Mouse (Mus musculus): ENCODE measurements around the gene Rufy3.

Rufy3 gene

GRCm38 (mm10) chr5:88602030-88602429 lies 37.2 kb downstream of the Rufy3 start:
- Histone ChIP-seq H3K9me3 (ENCODE audit: low read length) (no peaks in the 10 kb centered on the region), H3K4me1 (replicated peaks; ENCODE audit: low read depth, low read length) (peaks cover 18% of the 10 kb centered on the region), H3K4me3 (replicated peaks; ENCODE audit: low read length) (no peak overlapping the region), H3K27me3 (ENCODE audit: insufficient read depth, low read length) (no peaks in the 10 kb centered on the region), H3K36me3 (ENCODE audit: insufficient read depth, low read length) (no peaks in the 10 kb centered on the region)
- TF ChIP-seq NANOG (IDR thresholded peaks at IDR 0.05; ENCODE audit: borderline replicate concordance, low read length) (no peak), CTCF (conservative IDR thresholded peaks at IDR 0.05; ENCODE audit: low read length) (no peak)

- TF ChIP-seq CTCF (conservative IDR thresholded peaks at IDR 0.05; ENCODE audit: low read length) (no peak), NANOG (IDR thresholded peaks at IDR 0.05; ENCODE audit: borderline replicate concordance, low read length) (no peak), POU5F1 (IDR thresholded peaks at IDR 0.05; ENCODE audit: borderline replicate concordance, low read length) (no peak)
- Histone ChIP-seq H3K27me3 (ENCODE audit: insufficient read depth, low read length) (no peaks in the 10 kb centered on the region), H3K36me3 (ENCODE audit: insufficient read depth, low read length) (no peaks in the 10 kb centered on the region), H3K4me1 (replicated peaks; ENCODE audit: low read depth, low read length) (peaks cover 18% of the 10 kb centered on the region), H3K4me3 (replicated peaks; ENCODE audit: low read length) (no peak overlapping the region), H3K9me3 (ENCODE audit: low read length) (no peaks in the 10 kb centered on the region)
Observed at GRCm38 (mm10) chr5:88602713-88603112, 37.9 kb downstream of the Rufy3 start.

- TF ChIP-seq NANOG (IDR thresholded peaks at IDR 0.05; ENCODE audit: borderline replicate concordance, low read length) = no peak
- no peak for TF ChIP-seq CTCF (conservative IDR thresholded peaks at IDR 0.05; ENCODE audit: low read length)
- TF ChIP-seq POU5F1 (IDR thresholded peaks at IDR 0.05; ENCODE audit: borderline replicate concordance, low read length) = no peak
- H3K36me3 ChIP-seq (ENCODE audit: insufficient read depth, low read length) = no peaks in the 10 kb centered on the region
- H3K4me1 ChIP-seq (replicated peaks; ENCODE audit: low read depth, low read length) = peaks cover 14% of the 10 kb centered on the region
Observed at GRCm38 (mm10) chr5:88604046-88604445, 39.2 kb downstream of the Rufy3 start.

GRCm38 (mm10) chr5:88604641-88605358 lies 40.0 kb downstream of the Rufy3 start:
- no peaks in the 10 kb centered on the region for H3K9me3 ChIP-seq (ENCODE audit: low read length)
- H3K27me3 ChIP-seq (ENCODE audit: insufficient read depth, low read length) = no peaks in the 10 kb centered on the region
- H3K4me1 ChIP-seq (replicated peaks; ENCODE audit: low read depth, low read length) = peaks cover 14% of the 10 kb centered on the region
- TF ChIP-seq NANOG (IDR thresholded peaks at IDR 0.05; ENCODE audit: borderline replicate concordance, low read length) = no peak
- no peak for TF ChIP-seq POU5F1 (IDR thresholded peaks at IDR 0.05; ENCODE audit: borderline replicate concordance, low read length)
- no peak for TF ChIP-seq CTCF (conservative IDR thresholded peaks at IDR 0.05; ENCODE audit: low read length)
- H3K36me3 ChIP-seq (ENCODE audit: insufficient read depth, low read length) = no peaks in the 10 kb centered on the region
- no peak overlapping the region for H3K4me3 ChIP-seq (replicated peaks; ENCODE audit: low read length)

More at GRCm38 (mm10) chr5:88604046-88604445, 39.2 kb downstream of the Rufy3 start:
- H3K27me3 ChIP-seq (ENCODE audit: insufficient read depth, low read length) = no peaks in the 10 kb centered on the region
- no peak overlapping the region for H3K4me3 ChIP-seq (replicated peaks; ENCODE audit: low read length)
- H3K9me3 ChIP-seq (ENCODE audit: low read length) = no peaks in the 10 kb centered on the region

GRCm38 (mm10) chr5:88614129-88614528 lies 49.3 kb downstream of the Rufy3 start:
- no peak overlapping the region for H3K4me3 ChIP-seq (replicated peaks; ENCODE audit: low read length)
- peaks cover 39% of the 10 kb centered on the region for H3K36me3 ChIP-seq (ENCODE audit: insufficient read depth, low read length)
- H3K9me3 ChIP-seq (ENCODE audit: low read length) = no peaks in the 10 kb centered on the region
- H3K4me1 ChIP-seq (replicated peaks; ENCODE audit: low read depth, low read length) = peaks cover 5% of the 10 kb centered on the region; the same call in 1 of the 2 replicates
- H3K27me3 ChIP-seq (ENCODE audit: insufficient read depth, low read length) = no peaks in the 10 kb centered on the region
- TF ChIP-seq CTCF (conservative IDR thresholded peaks at IDR 0.05; ENCODE audit: low read length) (no peak), NANOG (IDR thresholded peaks at IDR 0.05; ENCODE audit: borderline replicate concordance, low read length) (no peak), POU5F1 (IDR thresholded peaks at IDR 0.05; ENCODE audit: borderline replicate concordance, low read length) (no peak)

GRCm38 (mm10) chr5:88616988-88617387 lies 52.1 kb downstream of the Rufy3 start:
- Histone ChIP-seq H3K9me3 (ENCODE audit: low read length) (no peaks in the 10 kb centered on the region), H3K4me1 (replicated peaks; ENCODE audit: low read depth, low read length) (peaks cover 5% of the 10 kb centered on the region; the same call in 1 of the 2 replicates), H3K27me3 (ENCODE audit: insufficient read depth, low read length) (no peaks in the 10 kb centered on the region), H3K4me3 (replicated peaks; ENCODE audit: low read length) (no peak overlapping the region), H3K36me3 (ENCODE audit: insufficient read depth, low read length) (peaks cover 51% of the 10 kb centered on the region)
- TF ChIP-seq POU5F1 (IDR thresholded peaks at IDR 0.05; ENCODE audit: borderline replicate concordance, low read length) (no peak), CTCF (conservative IDR thresholded peaks at IDR 0.05; ENCODE audit: low read length) (no peak), NANOG (IDR thresholded peaks at IDR 0.05; ENCODE audit: borderline replicate concordance, low read length) (no peak)

- Histone ChIP-seq H3K4me1 (replicated peaks; ENCODE audit: low read depth, low read length) (peaks cover 29% of the 10 kb centered on the region), H3K27me3 (ENCODE audit: insufficient read depth, low read length) (no peaks in the 10 kb centered on the region), H3K36me3 (ENCODE audit: insufficient read depth, low read length) (peaks cover 40% of the 10 kb centered on the region), H3K4me3 (replicated peaks; ENCODE audit: low read length) (no peak overlapping the region), H3K9me3 (ENCODE audit: low read length) (no peaks in the 10 kb centered on the region)
- no peak for TF ChIP-seq NANOG (IDR thresholded peaks at IDR 0.05; ENCODE audit: borderline replicate concordance, low read length)
- no peak for TF ChIP-seq CTCF (conservative IDR thresholded peaks at IDR 0.05; ENCODE audit: low read length)
- TF ChIP-seq POU5F1 (IDR thresholded peaks at IDR 0.05; ENCODE audit: borderline replicate concordance, low read length) = no peak
Observed at GRCm38 (mm10) chr5:88627545-88627944, 62.7 kb downstream of the Rufy3 start.

GRCm38 (mm10) chr5:88629125-88629524 lies 64.3 kb downstream of the Rufy3 start:
- H3K4me1 ChIP-seq (replicated peaks; ENCODE audit: low read depth, low read length) = peaks cover 43% of the 10 kb centered on the region
- H3K27me3 ChIP-seq (ENCODE audit: insufficient read depth, low read length) = no peaks in the 10 kb centered on the region
- no peak overlapping the region for H3K4me3 ChIP-seq (replicated peaks; ENCODE audit: low read length)
- H3K9me3 ChIP-seq (ENCODE audit: low read length) = no peaks in the 10 kb centered on the region
- H3K36me3 ChIP-seq (ENCODE audit: insufficient read depth, low read length) = peaks cover 49% of the 10 kb centered on the region
- TF ChIP-seq NANOG (IDR thresholded peaks at IDR 0.05; ENCODE audit: borderline replicate concordance, low read length) = no peak
- TF ChIP-seq CTCF (conservative IDR thresholded peaks at IDR 0.05; ENCODE audit: low read length) = no peak
- no peak for TF ChIP-seq POU5F1 (IDR thresholded peaks at IDR 0.05; ENCODE audit: borderline replicate concordance, low read length)

- Histone ChIP-seq H3K4me1 (replicated peaks; ENCODE audit: low read depth, low read length) (peaks cover 48% of the 10 kb centered on the region), H3K27me3 (ENCODE audit: insufficient read depth, low read length) (no peaks in the 10 kb centered on the region), H3K36me3 (ENCODE audit: insufficient read depth, low read length) (peaks cover 49% of the 10 kb centered on the region), H3K9me3 (ENCODE audit: low read length) (no peaks in the 10 kb centered on the region), H3K4me3 (replicated peaks; ENCODE audit: low read length) (no peak overlapping the region)
- TF ChIP-seq POU5F1 (IDR thresholded peaks at IDR 0.05; ENCODE audit: borderline replicate concordance, low read length) (no peak), NANOG (IDR thresholded peaks at IDR 0.05; ENCODE audit: borderline replicate concordance, low read length) (no peak), CTCF (conservative IDR thresholded peaks at IDR 0.05; ENCODE audit: low read length) (no peak)
Observed at GRCm38 (mm10) chr5:88629987-88630386, 65.1 kb downstream of the Rufy3 start.
